Mouse (Mus musculus) C2C12 (cell line): ENCODE measurements at regions not wholly inside any gene's neighbourhood (a gene's known extent, or its start where the extent isn't known, plus 50 kb on each side); places are given as distances from the start of the nearest gene placed in this dataset.

Experiments
- H3K27me3 ChIP-seq: one replicate; pipeline ENCODE4 v1.6.1; 2011; ENCODE audit not compliant: control insufficient read depth, insufficient read depth, insufficient read length
- H3K36me3 ChIP-seq: one replicate; pipeline ENCODE4 v1.6.1; 2011; ENCODE audit not compliant: control insufficient read depth, insufficient read depth
- H3K4me3 ChIP-seq: one replicate; pipeline ENCODE4 v1.5.1; 2011; ENCODE audit warnings: mild to moderate bottlenecking, control low read depth; ENCODE audit not compliant: poor library complexity, insufficient read depth, severe bottlenecking
- H3K79me2 ChIP-seq: one replicate; pipeline ENCODE4 v1.6.1; 2011; ENCODE audit not compliant: control insufficient read depth, insufficient read depth
- H3K79me3 ChIP-seq: one replicate; pipeline ENCODE4 v1.6.1; 2011; ENCODE audit warnings: low read depth, control low read depth
- H3ac ChIP-seq: one replicate; pipeline ENCODE3; 2011; ENCODE audit warnings: low read depth; ENCODE audit not compliant: control insufficient read depth, insufficient read length
- CEBPB ChIP-seq: IDR thresholded peaks from one replicate; pipeline ENCODE4 v1.6.1; 2011; ENCODE audit warnings: low read depth, mild to moderate bottlenecking, control low read depth, moderate library complexity
- CTCF ChIP-seq: IDR thresholded peaks from one replicate; pipeline ENCODE4 v1.5.1; 2011; ENCODE audit not compliant: control insufficient read depth, insufficient read depth, insufficient read length
- FOSL1 ChIP-seq: IDR thresholded peaks from one replicate; pipeline ENCODE4 v1.8.0; 2011; ENCODE audit warnings: mild to moderate bottlenecking, low read length; ENCODE audit not compliant: poor library complexity, insufficient read depth, severe bottlenecking
- MAX ChIP-seq: IDR thresholded peaks from one replicate; pipeline ENCODE4 v1.6.1; 2011; ENCODE audit warnings: mild to moderate bottlenecking, control low read depth
- MYOD1 ChIP-seq: IDR thresholded peaks from one replicate; pipeline ENCODE4 v1.6.1; 2011; ENCODE audit warnings: low read depth; ENCODE audit not compliant: control insufficient read depth, insufficient read length
- MYOG ChIP-seq: IDR thresholded peaks from one replicate; pipeline ENCODE4 v1.6.1; 2011; ENCODE audit not compliant: control insufficient read depth, insufficient read length; ENCODE audit errors: extremely low read depth
- USF1 ChIP-seq: IDR thresholded peaks from one replicate; pipeline ENCODE4 v1.6.1; 2011; ENCODE audit warnings: low read depth, mild to moderate bottlenecking, control low read depth, moderate library complexity

DNA sequence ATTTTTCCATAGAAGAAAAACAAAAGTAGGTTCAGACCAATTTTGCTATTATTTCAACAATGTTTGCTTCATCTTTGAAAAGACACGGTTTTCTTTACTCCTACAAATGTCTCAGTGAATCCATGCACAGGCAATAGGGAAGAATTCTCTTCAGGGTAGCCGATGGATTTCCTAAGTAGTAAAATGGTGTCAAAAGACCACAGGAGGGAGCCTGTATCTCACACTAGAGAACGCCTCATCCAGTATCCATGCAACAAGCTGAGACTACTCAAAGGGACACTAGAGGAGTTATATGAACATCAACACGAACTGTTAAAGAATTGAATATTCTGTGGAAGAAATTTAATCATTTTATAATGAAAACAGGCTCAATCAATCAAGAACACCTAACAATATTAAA, 174.8 kb upstream of the Tacr3 start:
- no peaks in the 10 kb centered on the region for H3K36me3 ChIP-seq
- H3K79me2 ChIP-seq: no peaks in the 10 kb centered on the region
- TF ChIP-seq FOSL1 (no peak), CTCF (no peak), USF1 (no peak), MYOG (no peak), CEBPB (no peak), MYOD1 (no peak), MAX (no peak)
- no peak overlapping the region for H3ac ChIP-seq
- H3K79me3 ChIP-seq: no peaks in the 10 kb centered on the region
- H3K27me3 ChIP-seq: no peaks in the 10 kb centered on the region
- H3K4me3 ChIP-seq: no peak overlapping the region

DNA sequence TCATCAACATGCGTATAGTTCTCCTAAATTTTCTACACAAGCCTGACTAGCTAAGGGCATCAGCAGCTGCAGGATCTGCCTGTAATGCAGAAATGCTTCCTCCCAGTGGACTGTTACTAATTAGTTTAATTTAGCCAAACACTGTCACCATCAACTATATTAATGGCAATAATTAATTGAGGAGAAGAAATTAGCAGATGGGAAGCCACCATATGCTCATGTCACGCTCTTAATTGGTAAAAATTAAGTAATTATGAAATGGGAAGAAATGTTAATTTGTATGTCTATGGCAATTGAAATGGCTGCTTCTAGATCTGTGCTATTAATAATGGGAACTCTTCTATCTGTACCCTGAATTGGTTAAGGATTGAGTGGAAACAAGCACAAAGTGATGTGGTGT, 133.9 kb upstream of the Tacr3 start:
- no peak overlapping the region for H3ac ChIP-seq
- no peaks in the 10 kb centered on the region for H3K79me2 ChIP-seq
- TF ChIP-seq MYOD1 (no peak), USF1 (no peak), FOSL1 (no peak), MAX (no peak), MYOG (no peak), CTCF (no peak), CEBPB (no peak)
- H3K79me3 ChIP-seq: no peaks in the 10 kb centered on the region
- H3K4me3 ChIP-seq: no peak overlapping the region
- H3K36me3 ChIP-seq: no peaks in the 10 kb centered on the region
- no peaks in the 10 kb centered on the region for H3K27me3 ChIP-seq

DNA sequence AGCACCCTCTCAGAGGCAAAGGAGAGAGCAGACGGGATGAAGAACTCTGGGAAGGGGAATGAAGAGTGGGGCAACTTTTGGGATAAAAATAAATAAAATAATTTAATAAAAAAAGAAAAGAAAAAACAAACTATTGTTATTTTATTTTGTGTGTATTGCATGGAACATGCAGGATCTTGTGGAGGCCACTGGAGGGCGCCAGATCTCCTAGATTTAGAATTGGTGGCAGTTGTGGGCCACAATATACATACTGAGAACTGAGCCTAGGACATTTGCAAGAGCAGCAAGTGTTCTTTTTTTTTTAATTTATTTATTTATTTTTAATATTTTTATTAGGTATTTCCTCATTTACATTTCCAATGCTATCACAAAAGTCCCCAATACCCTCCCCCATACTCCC, 110.2 kb upstream of the Tacr3 start:
- Histone ChIP-seq H3ac (no peak overlapping the region), H3K4me3 (no peak overlapping the region), H3K79me3 (no peaks in the 10 kb centered on the region), H3K36me3 (no peaks in the 10 kb centered on the region), H3K79me2 (no peaks in the 10 kb centered on the region), H3K27me3 (no peaks in the 10 kb centered on the region)
- no peak for TF ChIP-seq MAX
- no peak for TF ChIP-seq MYOG
- TF ChIP-seq CTCF: no peak
- no peak for TF ChIP-seq FOSL1
- no peak for TF ChIP-seq USF1
- TF ChIP-seq CEBPB: no peak
- TF ChIP-seq MYOD1: no peak

DNA sequence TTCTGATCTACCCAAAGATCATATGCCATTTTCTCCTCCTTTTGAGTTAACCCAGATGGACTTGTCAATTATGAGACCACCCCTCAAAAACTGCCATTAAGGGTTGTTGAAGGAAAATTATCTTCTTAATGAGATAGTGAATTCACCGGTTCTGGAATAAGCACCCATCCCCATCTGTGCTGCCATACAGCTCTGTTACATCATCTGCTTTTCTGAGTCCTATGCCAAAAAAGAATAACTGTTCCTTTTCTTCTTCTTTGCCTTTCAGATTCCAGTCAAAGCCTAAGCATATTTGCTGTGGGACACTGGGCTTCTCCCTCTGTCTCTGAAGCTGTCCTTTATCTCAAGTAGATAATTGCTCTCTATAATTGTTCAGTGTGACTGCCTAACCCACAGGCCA, 93.1 kb upstream of the Tacr3 start:
- Histone ChIP-seq H3K36me3 (no peaks in the 10 kb centered on the region), H3K4me3 (no peak overlapping the region), H3K27me3 (no peaks in the 10 kb centered on the region), H3ac (no peak overlapping the region), H3K79me2 (no peaks in the 10 kb centered on the region), H3K79me3 (no peaks in the 10 kb centered on the region)
- TF ChIP-seq MAX (no peak), MYOG (no peak), CTCF (no peak), MYOD1 (no peak), FOSL1 (no peak), CEBPB (no peak), USF1 (no peak)

DNA sequence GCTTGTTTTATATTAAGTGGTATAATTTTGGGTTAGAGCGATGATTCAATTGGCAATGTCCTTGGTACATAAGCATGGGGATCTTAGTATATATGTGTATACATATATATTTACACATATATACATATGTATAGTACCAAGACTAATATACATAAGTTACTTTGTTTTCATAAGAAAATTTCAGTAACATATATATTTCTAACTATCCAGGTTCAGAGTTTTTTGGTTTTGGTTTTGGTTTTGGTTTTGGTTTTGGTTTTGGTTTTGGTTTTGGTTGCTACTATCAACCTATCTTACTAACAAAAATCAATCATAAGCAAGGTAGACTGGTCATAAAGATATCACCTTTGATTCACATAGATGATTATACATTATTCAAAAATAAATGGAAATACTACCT, 67.7 kb upstream of the Tacr3 start:
- H3K79me3 ChIP-seq: no peaks in the 10 kb centered on the region
- no peaks in the 10 kb centered on the region for H3K36me3 ChIP-seq
- H3K27me3 ChIP-seq: no peaks in the 10 kb centered on the region
- TF ChIP-seq MYOG (no peak), USF1 (no peak), CEBPB (no peak), MAX (no peak), FOSL1 (no peak), CTCF (no peak), MYOD1 (no peak)
- H3K4me3 ChIP-seq: no peak overlapping the region
- no peaks in the 10 kb centered on the region for H3K79me2 ChIP-seq
- no peak overlapping the region for H3ac ChIP-seq

DNA sequence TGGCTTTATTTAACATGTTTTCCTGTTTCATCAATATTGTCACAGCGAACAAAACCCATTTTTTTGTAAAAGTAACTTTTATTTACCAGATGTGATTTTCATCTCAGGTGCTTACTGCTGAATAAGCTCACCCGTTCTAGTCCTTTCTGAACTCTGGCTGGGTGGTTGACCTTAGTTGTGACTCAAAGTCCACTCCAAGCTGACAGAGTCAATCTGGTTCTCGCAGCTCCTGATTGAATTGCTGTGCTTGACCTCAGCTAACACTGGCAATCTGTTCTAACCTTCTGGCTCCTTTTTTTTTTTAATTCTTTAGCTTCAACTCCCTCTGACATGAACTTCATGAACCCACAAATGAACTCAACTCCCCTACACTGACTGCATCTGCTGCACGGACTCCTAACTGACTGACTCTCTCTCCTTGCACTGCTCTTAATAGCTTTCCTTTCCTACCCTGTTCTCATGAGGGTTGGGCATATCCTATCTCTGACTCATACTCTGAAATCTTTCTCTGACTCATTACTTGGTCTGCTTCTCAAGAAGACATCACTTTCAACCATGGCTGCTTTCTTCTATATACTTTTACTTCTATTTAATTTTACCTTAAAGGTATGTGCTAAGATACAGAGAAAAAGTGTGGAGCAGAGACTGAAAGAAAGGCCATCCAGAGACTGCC, 65.4 kb upstream of the Tacr3 start:
- H3K79me3 ChIP-seq: no peaks in the 10 kb centered on the region
- no peaks in the 10 kb centered on the region for H3K36me3 ChIP-seq
- no peak overlapping the region for H3ac ChIP-seq
- H3K79me2 ChIP-seq: no peaks in the 10 kb centered on the region
- no peaks in the 10 kb centered on the region for H3K27me3 ChIP-seq
- no peak for TF ChIP-seq MAX
- TF ChIP-seq FOSL1: no peak
- TF ChIP-seq USF1: no peak
- TF ChIP-seq MYOG: no peak
- H3K4me3 ChIP-seq: no peak overlapping the region
